Mouse (Mus musculus) myocyte (in vitro differentiated cells): ENCODE measurements around the gene Herc6. TPM values are rescaled to one million over a fixed set of nuclear protein-coding genes. Genes with fewer than 3 reads are reported as not detected.

Source experiments
- H3K27me3 ChIP-seq: one replicate; pipeline ENCODE4 v1.6.1; 2011; ENCODE audit not compliant: control insufficient read depth, insufficient read depth, insufficient read length
- H3K36me3 ChIP-seq: one replicate; pipeline ENCODE4 v1.6.1; 2011; ENCODE audit not compliant: control insufficient read depth, insufficient read depth
- H3K4me2 ChIP-seq: one replicate; pipeline ENCODE4 v1.6.1; 2011; ENCODE audit warnings: low read depth, control low read depth
- H3K4me3 ChIP-seq: one replicate; pipeline ENCODE4 v1.5.1; 2011; ENCODE audit warnings: mild to moderate bottlenecking, control low read depth, moderate library complexity
- H3K79me2 ChIP-seq: one replicate; pipeline ENCODE4 v1.6.1; 2011; ENCODE audit not compliant: control insufficient read depth, insufficient read depth
- H3ac ChIP-seq: one replicate; pipeline ENCODE4 v1.6.1; 2011; ENCODE audit not compliant: control insufficient read depth, insufficient read length
- CEBPB ChIP-seq: IDR thresholded peaks from 2 replicates; pipeline ENCODE4 v1.6.1; 2011; ENCODE audit warnings: mild to moderate bottlenecking, moderate library complexity; ENCODE audit not compliant: poor library complexity, insufficient read depth, severe bottlenecking
- E2F4 ChIP-seq: IDR thresholded peaks from one replicate; pipeline ENCODE4 v1.6.1; 2011; ENCODE audit warnings: mild to moderate bottlenecking, control low read depth, moderate library complexity; ENCODE audit not compliant: insufficient read depth
- MAX ChIP-seq: IDR thresholded peaks from one replicate; pipeline ENCODE4 v1.6.1; 2011; ENCODE audit warnings: low read depth, mild to moderate bottlenecking, control low read depth
- MYOD1 ChIP-seq, 3 experiments: IDR thresholded peaks; one replicate each; pipeline ENCODE4 v1.6.1; 2011; ENCODE audit warnings: control low read depth in 2 of 3, low read depth in 2 of 3, mild to moderate bottlenecking in 2 of 3, moderate library complexity in 1 of 3; ENCODE audit not compliant: insufficient read length in 2 of 3, control insufficient read depth in 1 of 3
- MYOG ChIP-seq, 3 experiments: IDR thresholded peaks; one replicate each; pipeline ENCODE4 v1.6.1; 2011; ENCODE audit warnings: control low read depth in 2 of 3, low read depth in 2 of 3, mild to moderate bottlenecking in 2 of 3; ENCODE audit not compliant: insufficient read length in 2 of 3, control insufficient read depth in 1 of 3, insufficient read depth in 1 of 3
- POLR2A ChIP-seq: IDR thresholded peaks from one replicate; pipeline ENCODE4 v1.6.1; 2011; ENCODE audit warnings: low read depth, mild to moderate bottlenecking, control low read depth, moderate library complexity; ENCODE audit not compliant: insufficient read length
- POLR2AphosphoS2 ChIP-seq: IDR thresholded peaks from one replicate; pipeline ENCODE4 v1.6.1; 2011; ENCODE audit warnings: low read depth, control low read depth; ENCODE audit not compliant: insufficient read length
- REST ChIP-seq: IDR thresholded peaks from one replicate; pipeline ENCODE4 v1.6.1; 2011; ENCODE audit warnings: mild to moderate bottlenecking, control low read depth, moderate library complexity; ENCODE audit not compliant: insufficient read depth, insufficient read length
- SRF ChIP-seq: IDR thresholded peaks from one replicate; pipeline ENCODE4 v1.6.1; 2011; ENCODE audit warnings: low read depth; ENCODE audit not compliant: control insufficient read depth, insufficient read length
- TCF12 ChIP-seq: IDR thresholded peaks from one replicate; pipeline ENCODE4 v1.6.1; 2011; ENCODE audit warnings: mild to moderate bottlenecking, control low read depth; ENCODE audit not compliant: poor library complexity, insufficient read depth, severe bottlenecking
- TCF3 ChIP-seq: IDR thresholded peaks from one replicate; pipeline ENCODE4 v1.6.1; 2011; ENCODE audit warnings: low read depth, control low read depth; ENCODE audit not compliant: insufficient read length
- USF1 ChIP-seq: IDR thresholded peaks from one replicate; pipeline ENCODE4 v1.6.1; 2011; ENCODE audit warnings: low read depth, mild to moderate bottlenecking, control low read depth, moderate library complexity
- polyA plus RNA-seq: library from polyadenylated mRNA; unstranded; fragments of >200 nt; fragmentation: generic; extraction: Trizol; gene quantifications from one replicate; pipeline ENCODE4 v1.2.1, GENCODE M21; 2012; ENCODE audit warnings: missing spikeins

Herc6 gene
- polyA plus RNA-seq, 1 experiment, result 0.44 TPM

DNA sequence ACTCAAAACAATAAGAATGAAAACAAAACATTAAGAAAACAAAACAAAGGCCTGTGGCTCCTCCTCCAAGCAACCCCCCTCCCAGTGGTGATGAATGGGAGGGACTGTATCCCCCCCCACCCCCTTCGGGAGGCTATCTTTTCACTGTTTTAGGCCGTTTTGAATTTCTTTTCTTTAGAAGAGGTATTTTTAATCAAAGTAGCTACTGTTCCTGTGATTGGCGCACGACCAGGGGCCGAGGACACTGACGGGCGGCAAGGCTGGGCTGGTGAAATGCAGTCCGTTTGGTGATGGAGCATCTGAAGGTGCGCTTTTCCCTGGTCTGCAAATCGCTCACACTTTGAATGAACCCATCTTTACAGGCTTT, 121.6 kb downstream of the Herc6 start, which contains the start of gene Lancl2:
Lancl2 (plus strand) TSS at position 165 of the 367 bp plus-strand sequence.
- no peaks in the 10 kb centered on the region for H3K27me3 ChIP-seq
- TF ChIP-seq MYOD1 (IDR thresholded peaks at IDR 0.05; ENCODE audit: control insufficient read depth in 1 of 3, insufficient read length in 2 of 3, low read depth in 2 of 3) (no peak), CEBPB (no peak), E2F4 (no peak), POLR2A (no peak), REST (no peak), MYOG (IDR thresholded peaks at IDR 0.05; ENCODE audit: control insufficient read depth in 1 of 3, insufficient read depth in 1 of 3, insufficient read length in 2 of 3, low read depth in 2 of 3) (no peak), TCF3 (no peak), MAX (no peak), USF1 (no peak), POLR2AphosphoS2 (no peak), TCF12 (no peak), SRF (no peak)
- H3K79me2 ChIP-seq, result peaks cover 8% of the 10 kb centered on the region

DNA sequence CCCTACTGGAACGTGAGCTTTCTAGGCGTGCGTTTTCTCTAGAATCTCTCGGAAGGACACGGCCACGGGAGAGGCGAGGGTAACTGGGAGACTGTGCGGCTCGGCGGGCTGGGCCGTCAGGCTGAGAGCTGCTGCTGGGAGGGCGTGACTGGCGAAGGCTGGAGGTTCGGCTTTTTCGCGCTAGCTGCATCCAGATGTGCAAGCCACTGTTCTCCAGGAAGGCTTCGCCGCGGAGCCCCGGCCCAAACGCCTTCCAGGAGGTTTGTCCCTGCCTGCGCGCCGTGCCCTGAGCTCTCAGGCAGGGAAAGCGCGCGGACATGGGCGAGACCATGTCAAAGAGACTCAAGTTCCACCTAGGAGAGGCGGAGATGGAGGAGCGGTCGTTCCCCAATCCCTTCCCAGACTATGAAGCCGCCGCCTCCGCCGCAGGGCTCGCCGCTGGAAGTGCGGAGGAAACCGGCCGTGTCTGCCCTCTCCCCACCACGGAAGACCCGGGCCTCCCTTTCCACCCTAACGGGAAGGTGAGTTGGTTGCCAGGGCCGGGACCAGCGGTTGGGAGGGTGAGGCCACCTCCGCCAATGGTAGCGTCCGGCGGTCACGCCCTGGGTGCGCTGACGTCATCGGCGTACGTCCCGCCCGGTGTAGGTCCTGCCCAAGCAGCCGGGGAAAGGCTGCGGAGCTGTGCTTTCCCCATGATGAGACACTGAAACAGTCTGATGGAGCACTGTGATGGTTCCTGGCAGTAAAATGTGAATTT, 122.1 kb downstream of the Herc6 start:
- no peaks in the 10 kb centered on the region for H3K36me3 ChIP-seq
- TF ChIP-seq POLR2AphosphoS2, result peak; percentile 95
- no peak for TF ChIP-seq REST
- TF ChIP-seq USF1, result no peak
- peak; percentile 87 for TF ChIP-seq POLR2A
- no peak for TF ChIP-seq MAX
- no peak for TF ChIP-seq TCF3
- no peak for TF ChIP-seq TCF12
- peak; percentile 52 for TF ChIP-seq E2F4
- peak in 1 of 3 experiments; percentile 40 for TF ChIP-seq MYOD1 (IDR thresholded peaks at IDR 0.05; ENCODE audit: control insufficient read depth in 1 of 3, insufficient read length in 2 of 3, low read depth in 2 of 3)
- TF ChIP-seq CEBPB, result no peak
- TF ChIP-seq SRF, result no peak
- TF ChIP-seq MYOG (IDR thresholded peaks at IDR 0.05; ENCODE audit: control insufficient read depth in 1 of 3, insufficient read depth in 1 of 3, insufficient read length in 2 of 3, low read depth in 2 of 3), result peak in 2 of 3 experiments; percentile 23 to 40
- H3K79me2 ChIP-seq, result peaks cover 8% of the 10 kb centered on the region
- peak overlapping the region; percentile 78 for H3K4me3 ChIP-seq
- H3K4me2 ChIP-seq, result peak overlapping the region; percentile 74
- no peaks in the 10 kb centered on the region for H3K27me3 ChIP-seq
- peak overlapping the region; percentile 28 for H3ac ChIP-seq

More for the DNA sequence above, 121.6 kb downstream of the Herc6 start, which contains the start of gene Lancl2:
- peak within 1 kb of the TSS; percentile 78 for H3K4me3 ChIP-seq
- peak within 1 kb of the TSS; percentile 28 for H3ac ChIP-seq
- no peaks in the 10 kb centered on the region for H3K36me3 ChIP-seq
- H3K4me2 ChIP-seq, result peak within 1 kb of the TSS; percentile 74

DNA sequence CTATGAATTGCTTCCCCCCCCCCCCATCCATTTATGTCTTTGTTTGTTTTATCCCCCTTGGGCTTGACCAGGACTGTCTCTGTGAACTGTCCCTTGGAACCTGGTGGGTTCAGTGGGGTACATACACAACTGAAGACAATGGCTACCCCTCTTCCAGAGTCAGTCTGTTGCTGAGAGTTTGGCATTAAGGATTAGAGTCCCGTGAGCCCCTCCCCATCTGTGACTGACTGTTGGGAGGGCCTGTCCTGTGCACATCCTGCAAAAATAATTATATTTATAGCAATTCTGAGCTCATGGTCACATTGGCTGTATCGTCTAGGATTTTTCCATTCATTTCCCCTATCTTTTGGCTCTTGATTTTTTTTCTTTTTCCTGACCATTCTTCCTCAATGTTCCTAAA, 122.9 kb downstream of the Herc6 start:
- peak overlapping the region; percentile 28 for H3ac ChIP-seq
- TF ChIP-seq POLR2A, result no peak
- TF ChIP-seq CEBPB, result no peak
- TF ChIP-seq E2F4, result no peak
- no peak for TF ChIP-seq USF1
- TF ChIP-seq REST, result no peak
- no peak for TF ChIP-seq SRF
- TF ChIP-seq POLR2AphosphoS2, result no peak
- TF ChIP-seq TCF3, result no peak
- TF ChIP-seq MYOD1 (IDR thresholded peaks at IDR 0.05; ENCODE audit: control insufficient read depth in 1 of 3, insufficient read length in 2 of 3, low read depth in 2 of 3), result no peak
- no peak for TF ChIP-seq TCF12

DNA sequence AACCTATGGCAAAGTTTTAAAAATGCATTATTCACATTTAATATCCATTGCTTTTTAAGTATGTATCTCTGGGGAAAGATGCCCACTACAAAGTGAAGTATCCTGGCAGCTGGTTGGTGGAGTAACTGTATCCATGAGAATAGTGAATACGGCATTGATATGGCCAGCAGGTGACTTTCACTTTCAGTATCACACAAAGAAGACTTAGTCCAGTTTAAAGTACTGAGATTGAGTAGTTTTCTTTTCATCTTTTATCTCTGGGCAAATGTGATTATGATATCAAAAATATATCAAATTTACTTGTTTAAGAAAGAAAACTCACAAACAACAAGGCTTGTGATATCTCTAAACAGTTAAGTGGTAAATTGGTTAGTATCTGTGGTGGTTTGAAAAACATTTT, 125.9 kb downstream of the Herc6 start:
- TF ChIP-seq POLR2A, result no peak
- TF ChIP-seq REST, result no peak
- TF ChIP-seq TCF12, result no peak
- no peak for TF ChIP-seq CEBPB
- H3K27me3 ChIP-seq, result no peaks in the 10 kb centered on the region
- no peak overlapping the region for H3K4me2 ChIP-seq
- peaks cover 8% of the 10 kb centered on the region for H3K79me2 ChIP-seq
- no peak overlapping the region for H3ac ChIP-seq
- H3K36me3 ChIP-seq, result no peaks in the 10 kb centered on the region
- H3K4me3 ChIP-seq, result no peak overlapping the region

More for the DNA sequence above, 122.9 kb downstream of the Herc6 start:
- peaks cover 8% of the 10 kb centered on the region for H3K79me2 ChIP-seq
- peak overlapping the region; percentile 74 for H3K4me2 ChIP-seq
- H3K36me3 ChIP-seq, result no peaks in the 10 kb centered on the region
- H3K27me3 ChIP-seq, result no peaks in the 10 kb centered on the region
- H3K4me3 ChIP-seq, result peak overlapping the region; percentile 78
